In genomic region chr19:42147170-42147768, GRCm38 (mm10) we compare ENCODE assay signal across 8 mouse cellular contexts. TPM values are rescaled to one million over a fixed set of nuclear protein-coding genes. Genes with fewer than 3 reads are reported as not detected.
DNase-seq lines count a peak whose midpoint lies in the region; ATAC-seq and TF ChIP-seq lines count a peak whose summit lies in the region.

TSS of gene Marveld1 (plus strand) at chr19:42147400.

- H3K27ac ChIP-seq in intestine, embryonic 14.5 days (ENCODE audit: low read depth): peak within 1 kb of the TSS; percentile 79
- peak within 1 kb of the TSS; percentile 59 for H3K27ac ChIP-seq in liver, embryonic 12.5 days

- peak within 1 kb of the TSS; percentile 59 for H3K4me2 ChIP-seq in intestine, embryonic 14.5 days (ENCODE audit: low read length)
- peak within 1 kb of the TSS; percentile 75 for H3K4me2 ChIP-seq in liver, embryonic 12.5 days
- H3K4me2 ChIP-seq in myocyte (ENCODE audit: low read depth): peak within 1 kb of the TSS; percentile 89

- peaks cover 52% of the 10 kb centered on the region for H3K27me3 ChIP-seq in erythroblast, embryonic 14.5 days (ENCODE audit: control insufficient read depth)
- H3K27me3 ChIP-seq in intestine, embryonic 14.5 days (replicated peaks; ENCODE audit: control insufficient read depth, insufficient read depth, low read length): no peaks in the 10 kb centered on the region
- H3K27me3 ChIP-seq in liver, embryonic 12.5 days (replicated peaks): peaks cover 51% of the 10 kb centered on the region
- no peaks in the 10 kb centered on the region for H3K27me3 ChIP-seq in myocyte (ENCODE audit: control insufficient read depth, insufficient read depth, insufficient read length)

- peaks cover 23% of the 10 kb centered on the region for H3K4me1 ChIP-seq in erythroblast, embryonic 14.5 days (ENCODE audit: control insufficient read depth)
- peaks cover 38% of the 10 kb centered on the region for H3K4me1 ChIP-seq in intestine, embryonic 14.5 days (replicated peaks; ENCODE audit: control insufficient read depth, insufficient read depth, low read length)
- H3K4me1 ChIP-seq in liver, embryonic 12.5 days: peaks cover 46% of the 10 kb centered on the region

- peaks cover 7% of the 10 kb centered on the region; the same call in 1 of the 2 replicates for H3K9me3 ChIP-seq in erythroblast, embryonic 14.5 days (ENCODE audit: control insufficient read depth, low read length)
- no peaks in the 10 kb centered on the region for H3K9me3 ChIP-seq in intestine, embryonic 14.5 days (ENCODE audit: control insufficient read depth, low read length)
- H3K9me3 ChIP-seq in liver, embryonic 12.5 days (replicated peaks): no peaks in the 10 kb centered on the region

- DNase-seq in embryo, embryonic 10 days (ENCODE audit: low spot score): peak; percentile 74
- no peak for DNase-seq in gonadal fat pad, adult 2 months (ENCODE audit: low read depth)
- DNase-seq in intestine, embryonic 14.5 days (ENCODE audit: low spot score): peak; percentile 81
- peak; percentile 73 for DNase-seq in testis, postnatal 14 days (ENCODE audit: low spot score)

- no peaks in the 10 kb centered on the region for H3K36me3 ChIP-seq in erythroblast, embryonic 14.5 days (ENCODE audit: control insufficient read depth)
- peaks cover 10% of the 10 kb centered on the region for H3K36me3 ChIP-seq in intestine, embryonic 14.5 days (ENCODE audit: control insufficient read depth, insufficient read depth, low read length)
- peaks cover 4% of the 10 kb centered on the region; the same call in 1 of the 2 replicates for H3K36me3 ChIP-seq in liver, embryonic 12.5 days
- peaks cover 3% of the 10 kb centered on the region for H3K36me3 ChIP-seq in myocyte (ENCODE audit: control insufficient read depth, insufficient read depth)

- peak within 1 kb of the TSS; percentile 62 for H3K4me3 ChIP-seq in erythroblast, embryonic 14.5 days (replicated peaks)
- peak within 1 kb of the TSS; percentile 76 for H3K4me3 ChIP-seq in intestine, embryonic 14.5 days (ENCODE audit: low read depth, low read length)
- H3K4me3 ChIP-seq in liver, embryonic 12.5 days: peak within 1 kb of the TSS; percentile 60
- H3K4me3 ChIP-seq in myocyte: peak within 1 kb of the TSS; percentile 74

- peaks cover 14% of the 10 kb centered on the region for H3K79me2 ChIP-seq in myocyte (ENCODE audit: control insufficient read depth, insufficient read depth)

- peak within 1 kb of the TSS; percentile 84 for H3K9ac ChIP-seq in intestine, embryonic 14.5 days (ENCODE audit: low read length)
- H3K9ac ChIP-seq in liver, embryonic 12.5 days: peak within 1 kb of the TSS; percentile 67

- no peak for ATAC-seq in erythroblast, adult 5-6 weeks (replicated peaks; ENCODE audit: low FRiP score, poor library complexity, severe bottlenecking)
- ATAC-seq in intestine, embryonic 14.5 days (replicated peaks; ENCODE audit: low FRiP score, low TSS enrichment, low read depth): peak; percentile 72
- no peak for ATAC-seq in liver, embryonic 12.5 days

- under 1% methylated on average over 34 of the region's 57 CpGs for WGBS in intestine, embryonic 14.5 days
- WGBS in liver, embryonic 12.5 days (ENCODE audit: insufficient replicate concordance): under 1% methylated on average over 38 of the region's 57 CpGs

- TF ChIP-seq POLR2A in myocyte (IDR thresholded peaks at IDR 0.05; ENCODE audit: insufficient read length, low read depth): peak; percentile 85

- peak within 1 kb of the TSS; percentile 69 for H3ac ChIP-seq in myocyte (ENCODE audit: control insufficient read depth, insufficient read length)

TF ChIP-seq in myocyte, 11 proteins besides CTCF, POLR2A, EP300 and RAD21:
- TF ChIP-seq MYOG (IDR thresholded peaks at IDR 0.05; ENCODE audit: control insufficient read depth in 1 of 3, insufficient read depth in 1 of 3, insufficient read length in 2 of 3, low read depth in 2 of 3) (peak in 1 of 3 experiments; percentile 71), CEBPB (IDR thresholded peaks at IDR 0.05; ENCODE audit: insufficient read depth, poor library complexity, severe bottlenecking) (no peak), REST (IDR thresholded peaks at IDR 0.05; ENCODE audit: insufficient read depth, insufficient read length) (no peak), MYOD1 (IDR thresholded peaks at IDR 0.05; ENCODE audit: control insufficient read depth in 1 of 3, insufficient read length in 2 of 3, low read depth in 2 of 3) (peak in 2 of 3 experiments; percentile 37 to 59), TCF12 (IDR thresholded peaks at IDR 0.05; ENCODE audit: insufficient read depth, poor library complexity, severe bottlenecking) (no peak), POLR2AphosphoS2 (IDR thresholded peaks at IDR 0.05; ENCODE audit: insufficient read length, low read depth) (peak; percentile 72)

RNA-seq across cellular contexts. Expression of gene Marveld1, which starts in this region (rescaled TPM):
- 0.05 TPM in 2 replicates for polyA plus RNA-seq in erythroblast, embryonic 14.5 days (2012)
- 3.8 and 5.9 TPM in 2 replicates for total RNA-seq in erythroblast, adult 5-6 weeks (2015; ENCODE audit: low replicate concordance)
- 3.2 and 5.3 TPM in 2 replicates for total RNA-seq in erythroblast, adult 5-6 weeks (2017; ENCODE audit: low replicate concordance)
- polyA plus RNA-seq in gonadal fat pad, adult 2 months (2012; rRNA removed): 58.9 and 67.2 TPM in 2 replicates
- polyA plus RNA-seq in intestine, embryonic 14.5 days (2014; fragmentation: Nextera tagmentation; extraction: Ambion mirVana): 10.1 and 10.3 TPM in 2 replicates
- polyA plus RNA-seq in liver, embryonic 12.5 days (2016; fragmentation: Nextera tagmentation; extraction: Ambion mirVana): 4.6 and 5.3 TPM in 2 replicates
- polyA plus RNA-seq in myocyte (2012; fragmentation: generic; extraction: Trizol): 36.1 TPM
